Mouse (Mus musculus) lung, adult 2 months (tissue): ENCODE results near the gene Tmem108. TPM values are rescaled to one million over a fixed set of nuclear protein-coding genes. Genes with fewer than 3 reads are reported as not detected.

ENCODE experiments used
- DNase-seq: peaks from one replicate; pipeline ENCODE4 v3.0.0; 2022
- H3K4me1 ChIP-seq: fragments of 200-500 bp; 2 replicates; pipeline ENCODE4 v1.6.1; 2011; ENCODE audit warnings: low read length; ENCODE audit not compliant: control insufficient read depth, insufficient read depth
- H3K4me3 ChIP-seq: fragments of 200-500 bp; replicated peaks from 2 replicates; pipeline ENCODE3; 2011; ENCODE audit warnings: low read depth, mild to moderate bottlenecking, control low read depth, low read length; ENCODE audit errors: extremely low read depth
- CTCF ChIP-seq: fragments of 200-500 bp; IDR thresholded peaks from 2 replicates; pipeline ENCODE4 v1.5.1; 2011; ENCODE audit warnings: mild to moderate bottlenecking, low read length, control low read depth; ENCODE audit not compliant: insufficient read depth
- POLR2A ChIP-seq: fragments of 200-500 bp; IDR thresholded peaks from 2 replicates; pipeline ENCODE4 v1.6.1; 2011; ENCODE audit warnings: low read depth, mild to moderate bottlenecking, control low read depth, low read length, borderline replicate concordance; ENCODE audit errors: extremely low read depth
- WGBS: fragments of 180-500 bp; shearing (Covaris S2); methylation state at CpG from one replicate; pipeline ENCODE4 v1.1.7; 2018; 5-methylcytosine and 5-hydroxymethylcytosine counted together
- polyA plus RNA-seq: library from polyadenylated mRNA; depleted of rRNA; stranded (reverse); fragments of >200 nt; gene quantifications from 2 replicates; pipeline ENCODE4 v1.2.3, GENCODE M21; 2012

The Tmem108 gene
- polyA plus RNA-seq, 1 experiment: 9.1 TPM

DNA sequence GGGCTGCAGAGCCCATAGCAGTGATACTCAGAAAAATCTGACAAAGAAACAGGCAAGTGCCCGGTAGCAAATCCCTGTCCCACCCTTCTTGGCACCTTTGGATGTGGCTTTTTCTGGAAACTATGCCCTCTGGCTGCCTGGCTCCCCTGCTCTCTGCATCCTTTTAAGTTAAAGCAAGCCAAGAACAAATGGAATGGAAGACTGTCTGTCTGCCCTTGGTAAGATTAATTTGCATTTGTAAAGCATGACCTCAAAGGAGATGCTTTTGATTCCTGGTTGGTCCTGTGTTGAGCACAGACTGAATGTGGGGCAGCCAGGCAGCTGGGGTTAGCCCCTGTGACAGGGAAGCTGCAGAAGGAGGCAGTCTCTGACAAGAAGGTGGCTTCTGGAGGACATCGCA lies 247.8 kb downstream of the Tmem108 start:
- no peak for TF ChIP-seq CTCF
- TF ChIP-seq POLR2A: no peak
- Histone ChIP-seq H3K4me3 (no peak overlapping the region), H3K4me1 (no peaks in the 10 kb centered on the region)
- WGBS: 66% methylated on average over 2 of the region's 2 CpGs
- DNase-seq: no peak

DNA sequence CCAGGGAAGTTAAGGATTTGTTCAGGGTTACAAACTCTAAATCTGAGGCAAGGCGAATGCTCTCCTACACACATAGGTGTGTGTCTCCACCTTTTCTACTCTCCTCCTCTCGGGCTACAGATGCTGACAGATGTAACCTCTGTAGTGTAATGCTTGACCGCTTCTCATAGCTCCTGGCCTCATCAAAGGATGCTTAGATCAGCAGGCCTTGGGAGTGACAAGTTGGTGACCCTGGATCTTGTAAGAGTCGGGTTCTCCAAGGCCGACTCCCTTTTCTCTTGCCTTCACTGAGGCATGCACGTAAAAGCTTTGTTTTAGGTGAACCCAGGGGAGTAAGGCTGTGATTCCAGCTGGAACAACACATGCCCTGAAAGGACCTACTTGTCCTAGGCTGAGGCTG lies 249.4 kb downstream of the Tmem108 start:
- TF ChIP-seq CTCF (no peak), POLR2A (no peak)
- Histone ChIP-seq H3K4me3 (no peak overlapping the region), H3K4me1 (no peaks in the 10 kb centered on the region)
- DNase-seq: no peak
- WGBS: 78% methylated on average over 6 of the region's 6 CpGs

DNA sequence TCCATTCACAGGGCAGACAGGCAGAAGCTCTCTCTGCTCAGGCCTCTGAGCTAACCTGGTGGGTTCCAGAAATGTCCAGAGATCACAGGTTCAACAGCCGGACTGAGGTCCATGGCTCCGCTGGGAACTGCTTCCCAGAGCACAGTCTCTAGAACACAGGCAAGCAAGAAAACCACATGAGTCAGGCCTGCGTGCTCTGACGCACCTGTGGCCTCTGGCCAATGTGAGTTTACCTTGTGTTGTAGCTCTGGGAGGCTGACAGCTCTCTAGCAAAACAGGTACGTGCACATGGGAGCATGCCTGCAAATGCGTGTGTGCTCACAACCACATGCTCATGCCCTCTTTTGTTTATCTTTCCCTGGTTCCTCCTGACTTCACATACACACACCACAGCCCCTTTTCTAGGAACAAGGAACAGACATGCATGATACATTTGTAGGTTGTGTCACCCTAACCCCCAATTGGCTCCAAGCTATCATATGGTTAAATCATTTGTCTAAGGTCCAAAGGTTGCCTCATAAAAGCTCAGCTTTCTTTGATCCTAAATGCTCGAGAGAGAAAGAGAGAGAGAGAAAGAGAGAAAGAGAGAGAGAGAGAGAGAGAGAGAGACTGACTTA lies 254.6 kb downstream of the Tmem108 start:
- WGBS: 66% methylated on average over 7 of the region's 7 CpGs
- no peaks in the 10 kb centered on the region for H3K4me1 ChIP-seq
- no peak for TF ChIP-seq CTCF
- TF ChIP-seq POLR2A: no peak
- no peak overlapping the region for H3K4me3 ChIP-seq
- no peak for DNase-seq

DNA sequence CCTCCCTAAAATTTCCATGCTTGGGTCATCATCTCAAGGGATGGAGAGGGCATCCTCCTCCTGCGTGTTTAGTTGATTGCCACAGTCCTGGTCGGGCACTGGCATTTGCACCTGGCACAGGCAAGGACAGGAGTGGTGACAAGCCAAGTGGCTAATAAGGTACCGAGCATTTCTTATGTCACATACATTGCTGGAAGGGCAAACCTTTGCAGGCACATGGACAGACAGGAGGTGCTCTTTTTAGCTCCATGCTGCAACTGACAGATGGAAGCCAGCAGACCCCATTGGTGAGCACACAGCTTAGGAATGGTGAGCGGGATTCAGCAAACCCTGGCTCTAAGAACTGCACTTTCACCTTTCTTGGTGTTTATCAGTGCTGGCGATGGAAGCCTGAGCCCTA lies 256.6 kb downstream of the Tmem108 start:
- DNase-seq: no peak
- Histone ChIP-seq H3K4me1 (no peaks in the 10 kb centered on the region), H3K4me3 (no peak overlapping the region)
- TF ChIP-seq POLR2A: no peak
- no peak for TF ChIP-seq CTCF
- 72% methylated on average over 5 of the region's 5 CpGs for WGBS

DNA sequence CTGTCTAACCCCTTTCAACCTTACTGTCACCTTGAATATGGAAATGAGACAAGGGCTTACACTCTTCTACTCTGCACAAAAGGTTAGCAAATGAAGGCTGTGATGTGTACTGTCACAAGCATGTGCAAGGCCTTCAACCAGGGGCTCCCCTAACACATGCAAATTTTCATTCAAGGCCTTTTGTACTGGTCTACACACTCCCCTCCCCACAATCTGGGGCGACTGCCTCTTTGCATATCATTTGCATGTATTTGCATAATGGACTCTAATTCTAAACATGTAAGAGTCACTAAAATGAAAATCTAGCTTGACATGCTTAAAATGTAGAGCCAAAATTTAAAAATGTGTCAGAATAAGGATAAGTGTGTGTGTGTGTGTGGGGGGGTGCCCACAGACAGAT lies 257.0 kb downstream of the Tmem108 start:
- Histone ChIP-seq H3K4me1 (no peaks in the 10 kb centered on the region), H3K4me3 (no peak overlapping the region)
- no peak for TF ChIP-seq CTCF
- TF ChIP-seq POLR2A: no peak
- WGBS: 86% methylated on average over 1 of the region's 1 CpGs
- no peak for DNase-seq

DNA sequence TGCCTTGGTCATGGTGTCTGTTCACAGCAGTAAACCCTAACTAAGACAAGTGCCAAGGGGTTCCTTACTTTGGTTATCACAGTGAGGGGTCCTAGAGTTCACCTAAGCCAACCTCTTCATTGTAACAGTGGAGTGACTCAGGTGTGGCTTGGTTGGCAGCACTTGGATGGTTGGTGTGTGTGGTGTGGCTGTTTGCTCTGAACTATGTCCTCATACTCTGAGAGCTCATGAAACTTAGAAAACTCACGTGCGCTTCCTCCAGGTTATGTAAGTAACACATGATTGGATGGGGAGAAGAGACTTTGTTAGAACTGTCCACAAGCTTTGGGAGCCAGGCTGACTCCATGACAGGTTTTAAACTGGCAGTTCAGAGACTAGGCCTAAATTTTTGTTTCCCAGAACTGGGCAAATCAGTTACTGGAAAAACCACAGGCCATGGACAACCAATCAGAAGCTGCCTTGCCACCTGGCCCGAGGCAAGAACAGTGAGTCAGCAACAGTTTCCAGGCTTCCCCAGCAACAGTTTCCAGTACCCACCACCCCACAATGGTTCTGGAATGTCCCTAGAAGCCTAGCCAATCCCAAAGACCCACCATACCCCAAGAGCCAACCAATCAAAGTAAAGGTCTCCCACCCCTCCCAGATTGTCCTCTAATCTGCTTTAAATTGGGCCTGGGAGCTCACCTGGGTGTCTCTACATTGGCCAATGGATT lies 257.9 kb downstream of the Tmem108 start:
- 76% methylated on average over 3 of the region's 3 CpGs for WGBS
- no peaks in the 10 kb centered on the region for H3K4me1 ChIP-seq
- TF ChIP-seq CTCF (no peak), POLR2A (no peak)
- DNase-seq: no peak
- H3K4me3 ChIP-seq: no peak overlapping the region

DNA sequence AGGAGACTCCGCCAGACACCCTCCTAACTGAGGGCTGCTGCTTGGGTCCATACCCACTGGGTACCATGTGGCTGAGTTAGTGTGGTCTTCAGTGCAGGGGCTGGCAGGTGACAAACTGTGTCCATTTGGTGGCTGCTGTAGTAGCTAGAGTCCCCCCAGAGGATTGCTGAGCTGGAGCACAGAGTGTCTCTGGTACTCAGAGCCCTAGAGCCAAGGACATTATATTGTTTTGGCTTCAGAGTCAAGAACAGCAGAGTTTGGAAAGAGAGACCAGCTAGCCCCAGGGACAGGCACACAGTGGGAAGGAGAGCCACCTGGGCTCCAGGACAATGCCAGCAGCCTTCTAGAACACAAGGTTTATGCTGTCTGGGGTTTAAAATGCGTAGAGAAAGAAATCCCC lies 259.0 kb downstream of the Tmem108 start:
- TF ChIP-seq POLR2A (no peak), CTCF (no peak)
- no peak for DNase-seq
- no peaks in the 10 kb centered on the region for H3K4me1 ChIP-seq
- 92% methylated on average over 2 of the region's 2 CpGs for WGBS
- H3K4me3 ChIP-seq: no peak overlapping the region

DNA sequence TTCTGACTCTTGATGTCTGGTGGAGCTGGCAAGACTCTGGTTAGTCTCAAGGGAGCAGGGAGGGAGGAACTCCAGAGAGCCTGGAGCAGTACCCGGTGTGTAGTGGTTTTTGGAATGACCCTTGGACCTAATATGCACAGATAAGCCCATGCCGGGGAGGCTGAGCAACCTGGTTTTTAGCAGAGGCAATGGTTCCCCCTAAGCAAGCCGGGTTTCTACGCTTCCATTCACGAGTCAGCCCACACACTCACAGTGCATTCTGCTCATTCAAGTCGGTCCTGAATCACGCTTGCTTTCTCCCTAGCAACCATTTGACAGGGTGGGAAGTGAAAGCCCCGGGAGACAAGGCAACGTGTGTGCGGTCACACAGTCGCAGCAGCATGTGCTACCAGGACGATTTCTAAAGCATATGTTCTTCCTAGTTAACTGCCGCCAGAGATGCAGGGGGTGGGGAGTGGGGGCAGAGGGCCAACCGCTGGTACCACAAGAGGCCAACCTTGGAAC lies 259.7 kb downstream of the Tmem108 start:
- no peak for DNase-seq
- Histone ChIP-seq H3K4me3 (no peak overlapping the region), H3K4me1 (no peaks in the 10 kb centered on the region)
- 24% methylated on average over 14 of the region's 14 CpGs for WGBS
- TF ChIP-seq CTCF (no peak), POLR2A (no peak)

DNA sequence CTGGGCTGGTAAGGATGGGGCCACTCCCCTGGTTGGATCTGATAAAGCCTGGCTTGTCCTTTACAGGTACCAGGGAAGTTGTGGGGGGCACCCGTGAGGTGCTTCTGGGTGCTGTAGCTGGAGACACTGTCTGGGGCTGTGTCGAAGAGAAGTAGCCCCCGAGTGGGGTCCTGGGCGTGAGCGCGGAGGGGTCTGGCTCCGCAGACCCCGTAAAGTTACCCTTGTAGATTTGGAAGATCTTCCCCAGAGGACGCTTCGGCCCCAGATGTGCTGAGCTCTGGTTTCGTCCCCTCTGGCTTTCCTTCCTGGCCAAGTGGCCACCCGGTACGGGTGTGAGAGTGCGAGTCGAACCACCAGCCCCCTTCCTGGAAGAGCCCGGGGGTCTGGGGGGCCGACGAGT lies 262.3 kb downstream of the Tmem108 start:
- Histone ChIP-seq H3K4me1 (no peaks in the 10 kb centered on the region), H3K4me3 (no peak overlapping the region)
- TF ChIP-seq POLR2A (no peak), CTCF (no peak)
- 93% methylated on average over 18 of the region's 18 CpGs for WGBS
- DNase-seq: no peak

DNA sequence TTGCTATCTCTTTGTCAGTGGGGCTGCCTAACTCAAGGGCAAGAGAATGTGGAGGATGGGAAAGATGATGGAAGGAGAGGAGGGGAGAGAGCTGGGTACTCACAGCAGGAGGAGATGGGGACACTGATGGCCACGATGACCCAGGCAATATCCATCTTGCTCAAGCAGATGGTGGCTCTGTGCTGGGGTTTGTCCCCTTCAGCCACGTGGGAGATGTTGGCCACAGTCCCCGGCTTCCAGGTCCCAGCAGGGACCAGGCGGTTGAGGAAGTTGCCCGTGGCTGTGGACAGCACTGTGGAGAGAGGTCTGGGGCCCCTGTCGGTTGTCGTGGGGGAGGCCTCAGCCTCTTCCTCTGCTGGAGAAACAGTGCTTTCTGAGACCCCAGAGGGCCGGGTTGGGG lies 262.9 kb downstream of the Tmem108 start:
- TF ChIP-seq CTCF (no peak), POLR2A (no peak)
- 56% methylated on average over 8 of the region's 8 CpGs for WGBS
- no peak for DNase-seq
- Histone ChIP-seq H3K4me1 (no peaks in the 10 kb centered on the region), H3K4me3 (no peak overlapping the region)
